Mouse (Mus musculus): ENCODE results near the gene Slc4a2.

DNA sequence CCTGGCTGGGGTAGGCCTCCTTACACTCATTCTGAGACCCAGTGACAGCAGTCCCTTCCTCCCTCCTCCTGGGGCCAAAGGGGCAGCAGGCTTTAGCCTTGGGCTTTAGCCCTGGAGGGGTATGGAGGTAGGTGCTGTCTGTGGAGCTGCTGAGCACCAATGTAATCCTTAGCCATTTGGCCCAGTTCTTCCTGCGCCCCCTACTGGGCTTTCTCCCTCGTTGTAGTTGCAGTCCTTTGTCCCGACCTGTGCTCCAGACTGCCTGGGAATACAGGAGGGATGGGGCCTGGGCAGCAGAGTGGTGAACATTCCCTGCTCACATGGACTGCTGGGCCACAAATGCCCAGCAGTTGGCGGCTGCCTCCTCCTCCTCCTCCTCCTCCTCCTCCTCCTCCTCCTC, 58.0 kb downstream of the Slc4a2 start:
- peak; percentile 67 for TF ChIP-seq CTCF (IDR thresholded peaks at IDR 0.05; ENCODE audit: borderline replicate concordance, insufficient read depth, low read depth, low read length)
- no peak for TF ChIP-seq POLR2A (IDR thresholded peaks at IDR 0.05; ENCODE audit: borderline replicate concordance, insufficient read depth, low read length)
